Mouse (Mus musculus) lung, postnatal 0 days (tissue): ENCODE measurements around the gene Hdgfl2.

ENCODE experiments used
- CTCF ChIP-seq: IDR thresholded peaks from 2 replicates; pipeline ENCODE4 v1.5.1; 2016; ENCODE audit warnings: antibody characterized with exemption, mild to moderate bottlenecking
- EP300 ChIP-seq: IDR thresholded peaks from 2 replicates; pipeline ENCODE4 v1.6.1; 2016; ENCODE audit warnings: antibody characterized with exemption, mild to moderate bottlenecking, control low read depth

- TF ChIP-seq CTCF (no peak), EP300 (peak; percentile 22; the same call in 1 of the 2 replicates)
Measured at GRCm38 (mm10) chr17:56136558-56136957, 57.1 kb downstream of the Hdgfl2 start.
